Mouse (Mus musculus) limb, embryonic 15.5 days (tissue): Measurements from ENCODE around the gene Zbtb8b. TPM values are rescaled to one million over a fixed set of nuclear protein-coding genes. Genes with fewer than 3 reads are reported as not detected.

Source experiments
- ATAC-seq: fragments of 200-750 bp; cut with Nextera tagmentation; 2 replicates; pipeline ENCODE4 v1.8.0; 2017; ENCODE audit warnings: low read depth, moderate TSS enrichment; ENCODE audit not compliant: insufficient number of reproducible peaks, low FRiP score, low TSS enrichment
- H3K27ac ChIP-seq: fragments of 300-500 bp; sonication (generic); 2 replicates; pipeline ENCODE4 v1.5.1; 2015; ENCODE audit warnings: moderate library complexity, mild to moderate bottlenecking, inconsistent platforms
- H3K27me3 ChIP-seq: fragments of 300-500 bp; sonication (generic); 2 replicates; pipeline ENCODE4 v1.6.1; 2015; ENCODE audit warnings: inconsistent platforms
- H3K36me3 ChIP-seq: fragments of 300-500 bp; sonication (generic); 2 replicates; pipeline ENCODE4 v1.6.1; 2015; ENCODE audit warnings: inconsistent platforms
- H3K4me1 ChIP-seq: fragments of 300-500 bp; sonication (generic); 2 replicates; pipeline ENCODE4 v1.6.1; 2015; ENCODE audit warnings: inconsistent platforms
- H3K4me2 ChIP-seq: fragments of 300-500 bp; sonication (generic); 2 replicates; pipeline ENCODE4 v1.6.1; 2015; ENCODE audit warnings: mild to moderate bottlenecking, inconsistent platforms
- H3K4me3 ChIP-seq: fragments of 300-500 bp; sonication (generic); 2 replicates; pipeline ENCODE4 v1.5.1; 2015; ENCODE audit warnings: mild to moderate bottlenecking, inconsistent platforms
- H3K9ac ChIP-seq: fragments of 300-500 bp; sonication (generic); 2 replicates; pipeline ENCODE4 v1.6.1; 2015; ENCODE audit warnings: inconsistent platforms
- H3K9me3 ChIP-seq: fragments of 300-500 bp; sonication (generic); 2 replicates; pipeline ENCODE4 v1.6.1; 2016; ENCODE audit warnings: inconsistent platforms
- WGBS: fragments of 180-500 bp; shearing (Covaris S2); methylation state at CpG from one replicate; pipeline ENCODE4 v1.1.7; 2015; 5-methylcytosine and 5-hydroxymethylcytosine counted together
- polyA plus RNA-seq: library from polyadenylated mRNA; unstranded; fragments of >200 nt; fragmentation: Nextera tagmentation; extraction: Ambion mirVana; gene quantifications from 2 replicates; pipeline ENCODE4 v1.2.1, GENCODE M21; 2015

The Zbtb8b gene
- polyA plus RNA-seq, 1 experiment from 2014 or later, result 1.00 TPM

DNA sequence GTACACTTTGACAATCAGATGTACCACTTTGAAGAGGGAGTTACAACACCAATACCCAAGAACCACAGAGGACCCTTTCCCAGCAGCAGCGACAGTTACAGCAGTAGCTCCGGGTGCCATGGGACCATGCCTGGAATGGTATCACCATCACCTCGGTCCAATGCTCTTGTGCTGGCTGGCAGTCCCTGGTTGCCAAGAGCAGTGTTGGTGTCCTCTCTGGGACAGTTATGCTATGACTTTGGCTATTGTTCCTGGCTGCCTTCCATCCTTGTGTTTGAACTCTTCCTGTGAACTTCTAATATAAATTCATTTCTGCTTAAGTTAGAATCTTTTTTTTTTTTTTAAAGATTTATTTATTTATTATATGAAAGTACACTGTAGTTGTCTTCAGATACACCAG is 57.1 kb downstream of the Zbtb8b start:
- Histone ChIP-seq H3K4me1 (no peaks in the 10 kb centered on the region), H3K36me3 (no peaks in the 10 kb centered on the region), H3K4me3 (no peak overlapping the region), H3K27me3 (no peaks in the 10 kb centered on the region), H3K9ac (no peak overlapping the region), H3K4me2 (no peak overlapping the region), H3K9me3 (no peaks in the 10 kb centered on the region), H3K27ac (no peak overlapping the region)
- no peak for ATAC-seq
- WGBS, result 87% methylated on average over 3 of the region's 3 CpGs

DNA sequence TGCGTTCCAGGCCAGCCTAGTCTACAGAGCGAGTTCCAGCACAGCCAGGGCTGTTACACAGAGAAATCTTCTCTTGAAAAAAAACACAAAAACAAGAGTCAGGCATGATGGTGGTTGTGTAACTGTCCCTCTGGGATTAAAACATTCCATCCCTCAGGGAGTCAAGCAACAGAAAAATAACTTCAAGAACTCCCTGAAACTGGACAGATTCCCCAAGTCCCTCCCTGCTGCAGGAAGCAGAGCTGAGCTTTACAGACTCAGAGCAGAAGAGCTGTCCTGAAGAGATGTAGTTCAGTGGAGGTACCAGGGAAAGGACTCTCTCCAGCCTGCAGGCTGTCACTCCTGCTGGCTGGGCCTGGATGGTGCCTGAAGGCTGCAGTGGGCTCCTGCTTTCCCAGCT is 58.2 kb downstream of the Zbtb8b start:
- no peak overlapping the region for H3K27ac ChIP-seq
- H3K9me3 ChIP-seq, result no peaks in the 10 kb centered on the region
- H3K4me3 ChIP-seq, result no peak overlapping the region
- 0 out of 2 replicates have a peak, but pooled peaks cover 2% of the 10 kb centered on the region for H3K4me1 ChIP-seq
- no peaks in the 10 kb centered on the region for H3K27me3 ChIP-seq
- no peak for ATAC-seq
- H3K36me3 ChIP-seq, result no peaks in the 10 kb centered on the region
- no peak overlapping the region for H3K4me2 ChIP-seq
- 88% methylated on average over 2 of the region's 2 CpGs for WGBS
- no peak overlapping the region for H3K9ac ChIP-seq

DNA sequence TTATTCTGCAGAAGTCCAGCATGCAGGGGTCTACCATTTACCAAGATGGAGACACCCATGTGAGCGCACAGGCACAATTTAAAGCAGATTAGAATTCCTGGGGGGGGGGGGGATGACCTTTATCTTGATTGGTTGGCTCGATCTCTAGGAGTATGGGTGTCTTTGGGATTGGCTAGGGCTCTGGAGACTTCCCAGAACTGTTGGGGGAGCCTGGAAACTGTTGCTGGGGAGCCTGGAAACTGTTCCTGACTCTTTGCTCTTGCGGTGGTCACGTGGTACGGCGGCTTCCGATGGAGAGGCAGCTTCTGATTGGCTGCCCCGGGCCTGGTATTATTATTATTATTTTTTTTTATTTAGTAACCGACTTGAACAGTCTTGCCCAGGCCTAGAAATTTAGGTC is 58.6 kb downstream of the Zbtb8b start:
- H3K4me1 ChIP-seq, result 0 out of 2 replicates have a peak, but pooled peaks cover 2% of the 10 kb centered on the region
- no peaks in the 10 kb centered on the region for H3K27me3 ChIP-seq
- H3K4me3 ChIP-seq, result no peak overlapping the region
- no peak overlapping the region for H3K27ac ChIP-seq
- 90% methylated on average over 9 of the region's 9 CpGs for WGBS
- H3K4me2 ChIP-seq, result no peak overlapping the region
- ATAC-seq, result no peak
- no peaks in the 10 kb centered on the region for H3K9me3 ChIP-seq
- no peak overlapping the region for H3K9ac ChIP-seq
- no peaks in the 10 kb centered on the region for H3K36me3 ChIP-seq

DNA sequence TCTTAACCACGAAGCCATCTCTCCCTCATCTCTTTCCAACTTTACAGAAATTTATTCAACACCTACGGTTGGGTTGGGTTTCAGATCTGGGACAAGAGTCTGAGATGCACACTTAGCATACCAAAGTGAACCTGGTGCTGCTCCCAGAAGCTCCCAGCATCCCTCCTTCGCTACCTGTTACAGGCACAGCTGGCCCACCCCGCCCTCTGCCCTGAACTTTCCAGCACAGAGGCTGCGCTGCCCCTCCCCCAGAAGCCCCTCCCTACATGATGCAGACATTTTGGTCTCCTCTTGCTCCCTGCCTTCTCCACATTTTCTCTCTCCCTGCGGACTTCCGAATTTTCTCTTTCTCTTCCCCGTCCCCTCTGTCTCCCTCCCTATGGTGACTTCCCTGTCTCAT is 59.5 kb downstream of the Zbtb8b start:
- no peaks in the 10 kb centered on the region for H3K27me3 ChIP-seq
- H3K36me3 ChIP-seq, result no peaks in the 10 kb centered on the region
- H3K4me1 ChIP-seq, result 0 out of 2 replicates have a peak, but pooled peaks cover 2% of the 10 kb centered on the region
- H3K27ac ChIP-seq, result no peak overlapping the region
- no peak overlapping the region for H3K4me2 ChIP-seq
- 76% methylated on average over 8 of the region's 8 CpGs for WGBS
- H3K9ac ChIP-seq, result no peak overlapping the region
- no peaks in the 10 kb centered on the region for H3K9me3 ChIP-seq
- no peak overlapping the region for H3K4me3 ChIP-seq
- ATAC-seq, result no peak

DNA sequence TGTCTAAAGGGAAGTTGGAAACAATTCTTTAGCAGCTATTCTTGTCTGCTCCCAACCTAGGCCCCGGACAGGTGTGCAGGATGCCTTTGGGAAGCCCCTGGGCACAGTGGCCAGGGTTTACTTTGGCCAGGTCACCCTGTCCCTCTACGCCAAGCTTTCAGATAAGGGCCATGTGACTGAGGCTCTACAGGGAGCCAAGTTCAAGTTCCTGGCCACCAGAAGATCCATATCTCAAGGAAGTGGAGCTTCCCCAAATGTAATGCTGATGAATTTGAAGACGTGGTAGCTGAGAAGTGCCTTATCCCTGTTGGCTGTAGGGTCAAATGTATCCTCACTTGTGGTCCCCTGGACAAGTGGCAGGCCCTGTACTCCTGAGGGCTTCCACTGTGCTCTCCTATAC is 60.8 kb downstream of the Zbtb8b start:
- H3K4me2 ChIP-seq, result no peak overlapping the region
- 87% methylated on average over 3 of the region's 3 CpGs for WGBS
- H3K36me3 ChIP-seq, result no peaks in the 10 kb centered on the region
- ATAC-seq, result no peak
- H3K4me1 ChIP-seq, result 0 out of 2 replicates have a peak, but pooled peaks cover 7% of the 10 kb centered on the region
- H3K9ac ChIP-seq, result no peak overlapping the region
- H3K4me3 ChIP-seq, result no peak overlapping the region
- no peaks in the 10 kb centered on the region for H3K27me3 ChIP-seq
- no peaks in the 10 kb centered on the region for H3K9me3 ChIP-seq
- H3K27ac ChIP-seq, result no peak overlapping the region

DNA sequence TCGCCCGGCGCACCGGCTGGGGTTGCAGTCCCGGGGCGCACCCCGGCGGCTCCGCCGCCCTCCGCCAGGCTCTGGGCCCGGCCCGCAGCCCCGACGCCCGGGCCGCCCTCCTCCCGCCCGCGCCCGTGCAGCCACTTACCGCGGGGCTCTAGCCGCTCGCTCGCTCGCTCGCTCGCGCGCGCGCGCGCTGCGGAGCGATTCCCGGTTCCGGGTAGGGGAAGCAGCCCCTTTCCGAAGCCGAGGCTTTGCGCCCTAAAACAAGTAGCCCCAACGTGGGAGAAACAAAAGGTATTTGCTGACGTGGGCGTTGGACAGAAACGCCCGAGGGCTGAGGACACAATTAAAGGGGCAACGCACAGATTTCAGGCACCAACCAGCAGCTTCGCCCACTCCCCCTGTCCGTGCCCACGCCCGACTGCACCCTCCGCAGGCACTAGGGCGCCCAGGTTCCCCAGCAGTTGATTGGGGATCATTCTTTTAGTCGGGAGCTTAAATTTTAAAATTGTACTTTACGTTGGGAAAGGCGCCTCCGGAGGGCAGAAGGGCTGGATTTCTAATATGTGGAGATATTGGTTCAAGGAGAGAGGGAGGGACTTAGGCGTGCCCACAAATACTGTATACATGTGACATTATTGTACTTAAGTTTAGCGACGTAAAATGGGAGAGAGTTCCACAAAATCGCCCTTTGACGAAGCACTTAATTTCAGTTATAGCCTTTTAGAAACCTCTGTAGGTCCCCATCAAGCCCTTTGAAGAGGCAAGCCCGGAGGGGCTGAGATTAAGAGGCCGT is 62.9 kb downstream of the Zbtb8b start, which contains the start of gene Zbtb8a:
Zbtb8a (minus strand) TSS at position 516 of the 790 bp plus-strand sequence.
- H3K4me3 ChIP-seq, result peak within 1 kb of the TSS; percentile 84
- ATAC-seq, result 0 out of 2 replicates have a peak, but pooled peaks have one; percentile 51
- no peaks in the 10 kb centered on the region for H3K36me3 ChIP-seq
- H3K9ac ChIP-seq, result peak within 1 kb of the TSS; percentile 82
- peak within 1 kb of the TSS; percentile 70 for H3K4me2 ChIP-seq
- no peaks in the 10 kb centered on the region for H3K27me3 ChIP-seq
- peaks cover 17% of the 10 kb centered on the region; the same call in 1 of the 2 replicates for H3K4me1 ChIP-seq
- no peaks in the 10 kb centered on the region for H3K9me3 ChIP-seq
- 2% methylated on average over 48 of the region's 65 CpGs for WGBS
- H3K27ac ChIP-seq, result peak within 1 kb of the TSS; percentile 94

DNA sequence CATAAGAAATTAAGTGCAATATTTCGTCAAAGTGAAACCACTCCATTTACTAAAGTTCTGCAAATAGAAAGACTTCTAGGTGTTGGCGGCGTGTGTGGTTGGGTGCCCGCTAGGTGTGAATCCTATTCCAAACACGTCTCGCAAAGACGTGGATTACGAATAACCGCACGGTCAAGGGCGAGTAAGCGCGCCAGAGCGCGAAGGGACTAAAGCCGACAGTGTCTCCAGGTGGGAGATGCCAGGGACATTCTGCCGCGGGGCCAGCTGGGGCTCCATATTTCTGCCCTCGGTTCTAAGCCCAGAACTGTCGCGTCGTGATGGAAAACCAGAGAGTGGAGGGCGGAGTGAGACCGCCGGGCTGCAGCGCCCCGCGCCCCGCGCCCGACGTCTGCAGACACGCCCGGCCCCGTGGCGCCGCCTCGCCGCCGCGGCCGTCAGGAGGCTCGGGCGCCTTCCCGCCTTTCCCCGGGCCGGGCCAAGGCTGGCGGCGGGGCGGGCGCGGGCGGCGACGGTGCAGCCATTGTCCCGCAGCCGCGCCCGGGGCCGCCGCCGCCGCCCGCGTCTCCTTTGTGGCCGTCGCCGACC is 63.6 kb downstream of the Zbtb8b start:
- H3K36me3 ChIP-seq, result no peaks in the 10 kb centered on the region
- no peaks in the 10 kb centered on the region for H3K9me3 ChIP-seq
- ATAC-seq, result 0 out of 2 replicates have a peak, but pooled peaks have one; percentile 27
- peaks cover 17% of the 10 kb centered on the region; the same call in 1 of the 2 replicates for H3K4me1 ChIP-seq
- peak overlapping the region; percentile 82 for H3K9ac ChIP-seq
- peak overlapping the region; percentile 84 for H3K4me3 ChIP-seq
- H3K27ac ChIP-seq, result peak overlapping the region; percentile 94
- H3K4me2 ChIP-seq, result peak overlapping the region; percentile 70
- WGBS, result under 1% methylated on average over 52 of the region's 68 CpGs
- no peaks in the 10 kb centered on the region for H3K27me3 ChIP-seq

DNA sequence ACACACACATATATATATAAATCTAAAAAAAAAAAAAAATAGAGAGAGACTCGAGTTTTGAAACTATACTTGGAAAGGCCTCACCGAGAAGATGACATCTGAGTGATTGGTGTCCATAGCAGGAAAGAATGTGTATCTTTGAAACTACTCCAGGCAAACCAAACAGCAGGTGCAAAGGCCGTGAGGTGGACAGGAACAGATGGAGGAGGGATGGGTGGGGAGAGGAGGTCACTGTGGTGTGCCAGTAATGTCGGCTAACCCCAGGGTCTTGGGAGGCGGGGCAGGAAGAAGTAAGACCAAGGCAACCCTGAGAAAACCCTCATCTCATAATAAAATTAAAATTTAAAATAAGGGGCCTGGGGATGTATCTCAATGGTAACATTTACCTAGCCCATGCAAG is 64.8 kb downstream of the Zbtb8b start:
- Histone ChIP-seq H3K4me2 (no peak overlapping the region), H3K4me3 (no peak overlapping the region), H3K36me3 (no peaks in the 10 kb centered on the region), H3K9ac (no peak overlapping the region), H3K9me3 (no peaks in the 10 kb centered on the region), H3K27me3 (no peaks in the 10 kb centered on the region), H3K4me1 (peaks cover 17% of the 10 kb centered on the region; the same call in 1 of the 2 replicates), H3K27ac (no peak overlapping the region)
- no peak for ATAC-seq
- 78% methylated on average over 5 of the region's 5 CpGs for WGBS

Other genes with a start within 250 kb of the Zbtb8b start
- gene C77080, start 179.4 kb downstream of the Zbtb8b start, polyA plus RNA-seq, result 9.6 and 11.6 TPM in 2 replicates
- gene Sync, start 153.2 kb downstream of the Zbtb8b start, polyA plus RNA-seq, result 5.0 and 9.6 TPM in 2 replicates
- 326 and 338 TPM in 2 replicates for gene Rbbp4, start 105.5 kb downstream of the Zbtb8b start, polyA plus RNA-seq
- 39.1 and 47.0 TPM in 2 replicates for gene Zbtb8os, start 105.2 kb downstream of the Zbtb8b start, polyA plus RNA-seq
- gene Zbtb8a, start 62.7 kb downstream of the Zbtb8b start, polyA plus RNA-seq, result 15.8 and 16.4 TPM in 2 replicates
- gene Bsdc1, start 20.7 kb upstream of the Zbtb8b start, polyA plus RNA-seq, result 30.2 and 30.8 TPM in 2 replicates
- not detected in 2 replicates for gene Tssk3, start 50.2 kb upstream of the Zbtb8b start, polyA plus RNA-seq
- gene Fam229a, start 50.3 kb upstream of the Zbtb8b start, polyA plus RNA-seq, result not detected in 2 replicates
- gene Marcksl1, start 72.7 kb upstream of the Zbtb8b start, polyA plus RNA-seq, result 445 and 538 TPM in 2 replicates
- 196 and 204 TPM in 2 replicates for gene Hdac1, start 101.9 kb upstream of the Zbtb8b start, polyA plus RNA-seq
- 5.8 and 6.3 TPM in 2 replicates for gene Lck, start 132.8 kb upstream of the Zbtb8b start, polyA plus RNA-seq
- 6.9 and 7.0 TPM in 2 replicates for gene Fam167b, start 137.7 kb upstream of the Zbtb8b start, polyA plus RNA-seq
- gene Eif3i, start 159.8 kb upstream of the Zbtb8b start, polyA plus RNA-seq, result 275 and 278 TPM in 2 replicates
- 192 and 199 TPM in 2 replicates for gene Tmem234, start 159.8 kb upstream of the Zbtb8b start, polyA plus RNA-seq
- gene Dcdc2b, start 173.4 kb upstream of the Zbtb8b start, polyA plus RNA-seq, result 2.4 TPM in 2 replicates
- gene Iqcc, start 178.2 kb upstream of the Zbtb8b start, polyA plus RNA-seq, result 28.2 and 29.6 TPM in 2 replicates
- gene Ccdc28b, start 183.1 kb upstream of the Zbtb8b start, polyA plus RNA-seq, result 50.8 and 50.9 TPM in 2 replicates
- gene Txlna, start 200.2 kb upstream of the Zbtb8b start, polyA plus RNA-seq, result 84.9 and 92.7 TPM in 2 replicates
- 15.3 TPM in 2 replicates for gene Kpna6, start 231.9 kb upstream of the Zbtb8b start, polyA plus RNA-seq